Mouse (Mus musculus) neutrophil, adult 5-6 weeks (primary cell): ENCODE data around the gene Ttc23l. TPM values are rescaled to one million over a fixed set of nuclear protein-coding genes. Genes with fewer than 3 reads are reported as not detected.

Experiments used
- ATAC-seq: fragments of 151-379, 151-347 bp; 2 replicates; pipeline ENCODE4 v1.8.0; 2017; ENCODE audit warnings: mild to moderate bottlenecking, moderate TSS enrichment; ENCODE audit not compliant: insufficient number of reproducible peaks, poor library complexity, low FRiP score, severe bottlenecking; ENCODE audit errors: extremely low read depth
- total RNA-seq: library from RNA; stranded (forward); fragments of 200-1000 nt; gene quantifications from 2 replicates; pipeline ENCODE4 v1.2.3, GENCODE M21; 2017

Gene Ttc23l
- total RNA-seq, 1 experiment from 2014 or later = not detected

- no peak for ATAC-seq
Observed at GRCm38 (mm10) chr15:10463555-10463954, 94.9 kb downstream of the Ttc23l start.

GRCm38 (mm10) chr15:10460986-10461385 is 97.5 kb downstream of the Ttc23l start:
- ATAC-seq = no peak

Other genes starting within 250 kb of the Ttc23l start
- gene Gm21973, start 233.3 kb downstream of the Ttc23l start, total RNA-seq = not detected in 2 replicates
- not detected in 2 replicates for gene Agxt2, start 200.1 kb downstream of the Ttc23l start, total RNA-seq
- 44.0 and 48.5 TPM in 2 replicates for gene Dnajc21, start 88.2 kb downstream of the Ttc23l start, total RNA-seq
- 16.2 and 19.4 TPM in 2 replicates for gene Brix1, start 72.7 kb downstream of the Ttc23l start, total RNA-seq
- 8.7 and 15.2 TPM in 2 replicates for gene Rad1, start 72.7 kb downstream of the Ttc23l start, total RNA-seq
- gene Rai14, start 156.0 kb upstream of the Ttc23l start, total RNA-seq = not detected in 2 replicates